Mouse (Mus musculus): ENCODE results near the gene Gk2. TPM values are rescaled to one million over a fixed set of nuclear protein-coding genes. Genes with fewer than 3 reads are reported as not detected.
A peak's percentile ranks its signal among the peaks of the same experiment; 100 is the strongest.

Gk2 gene
- polyA plus RNA-seq (2015; fragmentation: Nextera tagmentation; extraction: Ambion mirVana) = not detected in 2 replicates

- H3K9ac ChIP-seq (replicated peaks; ENCODE audit: low read length) = no peak within 1 kb of the TSS
- no peaks in the 10 kb centered on the region for H3K9me3 ChIP-seq (ENCODE audit: low read length)
- H3K27me3 ChIP-seq (ENCODE audit: insufficient read depth, low read length) = no peaks in the 10 kb centered on the region
- H3K4me2 ChIP-seq (replicated peaks; ENCODE audit: low read depth, low read length) = no peak within 1 kb of the TSS
- WGBS = 96% methylated on average over 10 of the region's 10 CpGs
- H3K27ac ChIP-seq (ENCODE audit: low read length) = no peak within 1 kb of the TSS
- H3K4me3 ChIP-seq (ENCODE audit: low read length) = no peak within 1 kb of the TSS
- no peak for ATAC-seq (ENCODE audit: low FRiP score, low TSS enrichment)
- no peaks in the 10 kb centered on the region for H3K4me1 ChIP-seq (ENCODE audit: insufficient read depth, low read length)
- no peaks in the 10 kb centered on the region for H3K36me3 ChIP-seq (ENCODE audit: insufficient read depth, low read length)
These were observed at the start of gene Gk2 for GRCm38 (mm10) chr5:97456816-97457215. Gene Gk2 (minus strand): TSS chr5:97457021.

GRCm38 (mm10) chr5:97498041-97498440 is 41.2 kb upstream of the Gk2 start:
- no peaks in the 10 kb centered on the region for H3K27me3 ChIP-seq (ENCODE audit: insufficient read depth, low read length)
- ATAC-seq (ENCODE audit: low FRiP score, low TSS enrichment) = no peak
- H3K9ac ChIP-seq (replicated peaks; ENCODE audit: low read length) = no peak overlapping the region
- H3K4me1 ChIP-seq (ENCODE audit: insufficient read depth, low read length) = no peaks in the 10 kb centered on the region
- H3K4me2 ChIP-seq (replicated peaks; ENCODE audit: low read depth, low read length) = no peak overlapping the region
- H3K4me3 ChIP-seq (ENCODE audit: low read length) = no peak overlapping the region
- no peaks in the 10 kb centered on the region for H3K36me3 ChIP-seq (ENCODE audit: insufficient read depth, low read length)
- H3K27ac ChIP-seq (ENCODE audit: low read length) = no peak overlapping the region
- H3K9me3 ChIP-seq (ENCODE audit: low read length) = no peaks in the 10 kb centered on the region

GRCm38 (mm10) chr5:97495488-97496092 is 38.8 kb upstream of the Gk2 start:
- peak; percentile 65; the same call in 1 of the 2 replicates for ATAC-seq (ENCODE audit: low FRiP score, low TSS enrichment)

GRCm38 (mm10) chr5:97493421-97493820 is 36.6 kb upstream of the Gk2 start:
- Histone ChIP-seq H3K27me3 (ENCODE audit: insufficient read depth, low read length) (no peaks in the 10 kb centered on the region), H3K4me2 (replicated peaks; ENCODE audit: low read depth, low read length) (no peak overlapping the region), H3K9ac (replicated peaks; ENCODE audit: low read length) (no peak overlapping the region), H3K4me1 (ENCODE audit: insufficient read depth, low read length) (no peaks in the 10 kb centered on the region), H3K27ac (ENCODE audit: low read length) (no peak overlapping the region), H3K36me3 (ENCODE audit: insufficient read depth, low read length) (no peaks in the 10 kb centered on the region), H3K9me3 (ENCODE audit: low read length) (no peaks in the 10 kb centered on the region), H3K4me3 (ENCODE audit: low read length) (no peak overlapping the region)
- WGBS = 62% methylated on average over 5 of the region's 5 CpGs
- no peak for ATAC-seq (ENCODE audit: low FRiP score, low TSS enrichment)

More at GRCm38 (mm10) chr5:97495488-97496092, 38.8 kb upstream of the Gk2 start:
- H3K36me3 ChIP-seq (ENCODE audit: insufficient read depth, low read length) = no peaks in the 10 kb centered on the region
- H3K9me3 ChIP-seq (ENCODE audit: low read length) = no peaks in the 10 kb centered on the region
- H3K4me2 ChIP-seq (replicated peaks; ENCODE audit: low read depth, low read length) = no peak overlapping the region
- whole genome bisulfite sequencing = 45% methylated on average over 5 of the region's 5 CpGs
- H3K27ac ChIP-seq (ENCODE audit: low read length) = no peak overlapping the region
- no peaks in the 10 kb centered on the region for H3K27me3 ChIP-seq (ENCODE audit: insufficient read depth, low read length)
- H3K9ac ChIP-seq (replicated peaks; ENCODE audit: low read length) = no peak overlapping the region
- H3K4me1 ChIP-seq (ENCODE audit: insufficient read depth, low read length) = no peaks in the 10 kb centered on the region
- H3K4me3 ChIP-seq (ENCODE audit: low read length) = no peak overlapping the region

GRCm38 (mm10) chr5:97486141-97486540 is 29.3 kb upstream of the Gk2 start:
- Histone ChIP-seq H3K27me3 (ENCODE audit: insufficient read depth, low read length) (no peaks in the 10 kb centered on the region), H3K4me1 (ENCODE audit: insufficient read depth, low read length) (no peaks in the 10 kb centered on the region), H3K27ac (ENCODE audit: low read length) (no peak overlapping the region), H3K4me3 (ENCODE audit: low read length) (no peak overlapping the region), H3K9me3 (ENCODE audit: low read length) (peaks cover 3% of the 10 kb centered on the region; the same call in 1 of the 2 replicates), H3K9ac (replicated peaks; ENCODE audit: low read length) (no peak overlapping the region), H3K36me3 (ENCODE audit: insufficient read depth, low read length) (no peaks in the 10 kb centered on the region), H3K4me2 (replicated peaks; ENCODE audit: low read depth, low read length) (no peak overlapping the region)
- ATAC-seq (ENCODE audit: low FRiP score, low TSS enrichment) = no peak
- 82% methylated on average over 5 of the region's 5 CpGs for WGBS

- H3K4me2 ChIP-seq (replicated peaks; ENCODE audit: low read depth, low read length) = no peak overlapping the region
- no peak overlapping the region for H3K9ac ChIP-seq (replicated peaks; ENCODE audit: low read length)
- no peak overlapping the region for H3K4me3 ChIP-seq (ENCODE audit: low read length)
- 77% methylated on average over 1 of the region's 1 CpGs for WGBS
- H3K36me3 ChIP-seq (ENCODE audit: insufficient read depth, low read length) = no peaks in the 10 kb centered on the region
- ATAC-seq (ENCODE audit: low FRiP score, low TSS enrichment) = no peak
- H3K4me1 ChIP-seq (ENCODE audit: insufficient read depth, low read length) = no peaks in the 10 kb centered on the region
- no peak overlapping the region for H3K27ac ChIP-seq (ENCODE audit: low read length)
- H3K27me3 ChIP-seq (ENCODE audit: insufficient read depth, low read length) = no peaks in the 10 kb centered on the region
- peaks cover 3% of the 10 kb centered on the region; the same call in 1 of the 2 replicates for H3K9me3 ChIP-seq (ENCODE audit: low read length)
These were observed 23.2 kb upstream of the Gk2 start for GRCm38 (mm10) chr5:97479991-97480390.

- no peak overlapping the region for H3K4me3 ChIP-seq (ENCODE audit: low read length)
- H3K4me1 ChIP-seq (ENCODE audit: insufficient read depth, low read length) = no peaks in the 10 kb centered on the region
- no peaks in the 10 kb centered on the region for H3K36me3 ChIP-seq (ENCODE audit: insufficient read depth, low read length)
- no peak overlapping the region for H3K9ac ChIP-seq (replicated peaks; ENCODE audit: low read length)
- 91% methylated on average over 7 of the region's 7 CpGs for WGBS
- H3K27me3 ChIP-seq (ENCODE audit: insufficient read depth, low read length) = no peaks in the 10 kb centered on the region
- H3K9me3 ChIP-seq (ENCODE audit: low read length) = no peaks in the 10 kb centered on the region
- ATAC-seq (ENCODE audit: low FRiP score, low TSS enrichment) = no peak
- no peak overlapping the region for H3K4me2 ChIP-seq (replicated peaks; ENCODE audit: low read depth, low read length)
- no peak overlapping the region for H3K27ac ChIP-seq (ENCODE audit: low read length)
These were observed 10.4 kb upstream of the Gk2 start for GRCm38 (mm10) chr5:97467246-97467645.

- no peak overlapping the region for H3K4me3 ChIP-seq (ENCODE audit: low read length)
- H3K9me3 ChIP-seq (ENCODE audit: low read length) = no peaks in the 10 kb centered on the region
- no peak for ATAC-seq (ENCODE audit: low FRiP score, low TSS enrichment)
- no peaks in the 10 kb centered on the region for H3K36me3 ChIP-seq (ENCODE audit: insufficient read depth, low read length)
- H3K27me3 ChIP-seq (ENCODE audit: insufficient read depth, low read length) = no peaks in the 10 kb centered on the region
- no peak overlapping the region for H3K27ac ChIP-seq (ENCODE audit: low read length)
- no peak overlapping the region for H3K4me2 ChIP-seq (replicated peaks; ENCODE audit: low read depth, low read length)
- no peaks in the 10 kb centered on the region for H3K4me1 ChIP-seq (ENCODE audit: insufficient read depth, low read length)
- no peak overlapping the region for H3K9ac ChIP-seq (replicated peaks; ENCODE audit: low read length)
- 82% methylated on average over 10 of the region's 10 CpGs for WGBS
These were observed 9.8 kb upstream of the Gk2 start for GRCm38 (mm10) chr5:97466430-97467158.

GRCm38 (mm10) chr5:97465956-97466355 is 9.1 kb upstream of the Gk2 start:
- Histone ChIP-seq H3K27me3 (ENCODE audit: insufficient read depth, low read length) (no peaks in the 10 kb centered on the region), H3K4me2 (replicated peaks; ENCODE audit: low read depth, low read length) (no peak overlapping the region), H3K36me3 (ENCODE audit: insufficient read depth, low read length) (no peaks in the 10 kb centered on the region), H3K9me3 (ENCODE audit: low read length) (no peaks in the 10 kb centered on the region), H3K4me3 (ENCODE audit: low read length) (no peak overlapping the region), H3K9ac (replicated peaks; ENCODE audit: low read length) (no peak overlapping the region), H3K4me1 (ENCODE audit: insufficient read depth, low read length) (no peaks in the 10 kb centered on the region), H3K27ac (ENCODE audit: low read length) (no peak overlapping the region)
- no peak for ATAC-seq (ENCODE audit: low FRiP score, low TSS enrichment)
- WGBS = 85% methylated on average over 3 of the region's 3 CpGs

GRCm38 (mm10) chr5:97462856-97463255 is 6.0 kb upstream of the Gk2 start:
- no peaks in the 10 kb centered on the region for H3K9me3 ChIP-seq (ENCODE audit: low read length)
- no peaks in the 10 kb centered on the region for H3K36me3 ChIP-seq (ENCODE audit: insufficient read depth, low read length)
- no peaks in the 10 kb centered on the region for H3K27me3 ChIP-seq (ENCODE audit: insufficient read depth, low read length)
- WGBS = 91% methylated on average over 3 of the region's 3 CpGs
- no peak for ATAC-seq (ENCODE audit: low FRiP score, low TSS enrichment)
- H3K4me2 ChIP-seq (replicated peaks; ENCODE audit: low read depth, low read length) = no peak overlapping the region
- H3K4me3 ChIP-seq (ENCODE audit: low read length) = no peak overlapping the region
- no peak overlapping the region for H3K9ac ChIP-seq (replicated peaks; ENCODE audit: low read length)
- H3K4me1 ChIP-seq (ENCODE audit: insufficient read depth, low read length) = no peaks in the 10 kb centered on the region
- H3K27ac ChIP-seq (ENCODE audit: low read length) = no peak overlapping the region

Measured in kidney, embryonic 16.5 days (tissue).